Mouse (Mus musculus): ENCODE measurements around the gene Elovl5. TPM values are rescaled to one million over a fixed set of nuclear protein-coding genes. Genes with fewer than 3 reads are reported as not detected.

Gene Elovl5
- polyA plus RNA-seq, 1 experiment, result 74.0 TPM

DNA sequence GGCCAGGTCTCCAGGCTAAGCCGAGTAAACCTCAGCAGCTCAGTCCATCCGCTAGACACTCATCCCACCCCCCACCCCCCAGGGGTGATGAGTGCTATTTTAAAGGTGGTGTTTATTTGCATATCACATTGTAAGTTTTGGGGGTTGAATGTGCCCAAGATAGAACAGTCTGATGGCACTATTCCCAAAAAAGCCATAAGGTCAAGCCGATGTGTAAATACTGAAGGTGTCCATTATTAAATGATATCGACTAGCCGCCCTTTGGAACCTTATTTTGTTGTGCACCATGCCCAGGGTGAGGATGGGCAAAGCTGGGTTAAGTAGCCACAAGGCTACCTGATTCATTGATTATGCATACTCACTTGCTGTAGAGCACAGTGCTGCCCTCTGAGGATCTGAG is 9.7 kb downstream of the Elovl5 start:
- no peak for DNase-seq
- Histone ChIP-seq H3K36me3 (ENCODE audit: control insufficient read depth, insufficient read depth, low read length) (no peaks in the 10 kb centered on the region), H3K4me3 (ENCODE audit: control insufficient read depth, insufficient read depth, low read length) (no peak overlapping the region), H3K4me1 (replicated peaks; ENCODE audit: control insufficient read depth, insufficient read depth, low read length) (peaks cover 41% of the 10 kb centered on the region), H3K27ac (ENCODE audit: control insufficient read depth, insufficient read depth, low read length) (no peak overlapping the region), H3K27me3 (ENCODE audit: control insufficient read depth, insufficient read depth, low read length) (no peaks in the 10 kb centered on the region)
- WGBS, result 96% methylated on average over 5 of the region's 5 CpGs
- no peak for TF ChIP-seq POLR2A (IDR thresholded peaks at IDR 0.05; ENCODE audit: control insufficient read depth, extremely low read depth, insufficient read depth, low read length, poor library complexity)
- no peak for TF ChIP-seq CTCF (IDR thresholded peaks at IDR 0.05; ENCODE audit: borderline replicate concordance, control insufficient read depth, extremely low read depth, insufficient read depth, low read length, poor library complexity)

DNA sequence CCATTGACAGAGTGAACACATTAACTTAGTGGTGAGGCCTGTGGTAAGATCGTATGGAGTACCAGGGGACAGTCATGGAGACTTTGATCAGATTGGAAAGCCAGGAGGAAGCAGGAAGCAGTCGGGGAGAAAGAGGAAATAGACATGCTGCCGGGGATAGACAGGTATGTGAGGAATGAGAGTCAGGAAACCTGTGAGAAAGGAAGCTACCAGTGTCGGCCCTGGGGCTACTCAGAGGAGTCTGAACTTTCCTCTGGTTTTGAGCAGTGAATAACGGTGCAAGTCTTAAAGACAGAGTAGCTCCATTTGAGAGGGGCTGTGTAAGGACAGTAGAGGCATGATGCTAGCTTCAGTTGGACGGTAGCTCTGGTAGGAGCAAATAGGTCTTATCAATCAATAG is 10.3 kb downstream of the Elovl5 start:
- H3K4me3 ChIP-seq (ENCODE audit: control insufficient read depth, insufficient read depth, low read length), result no peak overlapping the region
- H3K27me3 ChIP-seq (ENCODE audit: control insufficient read depth, insufficient read depth, low read length), result no peaks in the 10 kb centered on the region
- H3K27ac ChIP-seq (ENCODE audit: control insufficient read depth, insufficient read depth, low read length), result no peak overlapping the region
- DNase-seq, result no peak
- 46% methylated on average over 6 of the region's 6 CpGs for WGBS
- TF ChIP-seq POLR2A (IDR thresholded peaks at IDR 0.05; ENCODE audit: control insufficient read depth, extremely low read depth, insufficient read depth, low read length, poor library complexity) (no peak), CTCF (IDR thresholded peaks at IDR 0.05; ENCODE audit: borderline replicate concordance, control insufficient read depth, extremely low read depth, insufficient read depth, low read length, poor library complexity) (no peak)
- peaks cover 37% of the 10 kb centered on the region for H3K4me1 ChIP-seq (replicated peaks; ENCODE audit: control insufficient read depth, insufficient read depth, low read length)
- no peaks in the 10 kb centered on the region for H3K36me3 ChIP-seq (ENCODE audit: control insufficient read depth, insufficient read depth, low read length)

DNA sequence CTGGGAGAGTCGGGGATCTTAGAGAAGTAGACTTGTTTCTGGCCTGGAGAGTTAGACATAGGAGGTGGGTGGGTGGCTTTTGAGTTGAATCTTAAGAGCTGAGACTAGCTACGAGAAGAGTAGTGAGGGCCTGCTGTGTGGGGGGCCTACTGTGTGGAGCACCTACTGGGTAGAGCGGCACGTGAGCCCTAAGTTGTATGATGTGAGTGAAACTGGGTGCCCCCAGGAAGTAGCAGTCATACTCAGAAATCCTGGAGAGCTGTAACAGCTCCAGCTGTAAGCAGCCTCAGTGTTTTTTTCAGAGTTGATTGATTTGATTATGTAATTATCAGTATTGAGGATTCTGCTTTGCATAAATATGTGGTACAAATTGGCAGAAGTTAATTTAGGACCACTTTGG is 11.6 kb downstream of the Elovl5 start:
- WGBS, result 71% methylated on average over 4 of the region's 4 CpGs
- Histone ChIP-seq H3K4me1 (replicated peaks; ENCODE audit: control insufficient read depth, insufficient read depth, low read length) (peaks cover 35% of the 10 kb centered on the region), H3K4me3 (ENCODE audit: control insufficient read depth, insufficient read depth, low read length) (no peak overlapping the region), H3K27me3 (ENCODE audit: control insufficient read depth, insufficient read depth, low read length) (no peaks in the 10 kb centered on the region), H3K36me3 (ENCODE audit: control insufficient read depth, insufficient read depth, low read length) (no peaks in the 10 kb centered on the region), H3K27ac (ENCODE audit: control insufficient read depth, insufficient read depth, low read length) (no peak overlapping the region)
- DNase-seq, result no peak
- TF ChIP-seq CTCF (IDR thresholded peaks at IDR 0.05; ENCODE audit: borderline replicate concordance, control insufficient read depth, extremely low read depth, insufficient read depth, low read length, poor library complexity), result no peak
- no peak for TF ChIP-seq POLR2A (IDR thresholded peaks at IDR 0.05; ENCODE audit: control insufficient read depth, extremely low read depth, insufficient read depth, low read length, poor library complexity)

DNA sequence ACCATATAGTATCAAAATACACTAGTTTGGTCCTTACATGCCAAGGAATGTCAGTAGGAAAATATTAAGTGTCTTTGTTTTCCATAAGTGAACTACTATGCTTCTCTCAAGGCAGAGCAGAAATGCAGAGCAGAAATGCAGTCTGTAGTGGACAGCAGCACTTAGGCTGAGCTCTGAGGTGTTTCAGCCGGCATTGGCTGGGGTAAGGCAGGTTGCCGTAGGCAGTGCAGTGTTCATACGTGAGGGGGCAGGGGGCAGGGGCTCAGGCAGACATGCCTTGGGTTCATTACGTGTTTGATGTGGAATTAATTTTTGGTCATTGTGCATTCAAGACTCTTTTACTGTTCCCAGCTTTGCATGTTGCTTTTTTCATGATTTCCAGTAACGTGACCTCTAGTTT is 12.1 kb downstream of the Elovl5 start:
- Histone ChIP-seq H3K27me3 (ENCODE audit: control insufficient read depth, insufficient read depth, low read length) (no peaks in the 10 kb centered on the region), H3K4me3 (ENCODE audit: control insufficient read depth, insufficient read depth, low read length) (no peak overlapping the region), H3K4me1 (replicated peaks; ENCODE audit: control insufficient read depth, insufficient read depth, low read length) (peaks cover 31% of the 10 kb centered on the region), H3K36me3 (ENCODE audit: control insufficient read depth, insufficient read depth, low read length) (no peaks in the 10 kb centered on the region), H3K27ac (ENCODE audit: control insufficient read depth, insufficient read depth, low read length) (no peak overlapping the region)
- WGBS, result 93% methylated on average over 5 of the region's 5 CpGs
- TF ChIP-seq CTCF (IDR thresholded peaks at IDR 0.05; ENCODE audit: borderline replicate concordance, control insufficient read depth, extremely low read depth, insufficient read depth, low read length, poor library complexity) (no peak), POLR2A (IDR thresholded peaks at IDR 0.05; ENCODE audit: control insufficient read depth, extremely low read depth, insufficient read depth, low read length, poor library complexity) (no peak)
- DNase-seq, result no peak

DNA sequence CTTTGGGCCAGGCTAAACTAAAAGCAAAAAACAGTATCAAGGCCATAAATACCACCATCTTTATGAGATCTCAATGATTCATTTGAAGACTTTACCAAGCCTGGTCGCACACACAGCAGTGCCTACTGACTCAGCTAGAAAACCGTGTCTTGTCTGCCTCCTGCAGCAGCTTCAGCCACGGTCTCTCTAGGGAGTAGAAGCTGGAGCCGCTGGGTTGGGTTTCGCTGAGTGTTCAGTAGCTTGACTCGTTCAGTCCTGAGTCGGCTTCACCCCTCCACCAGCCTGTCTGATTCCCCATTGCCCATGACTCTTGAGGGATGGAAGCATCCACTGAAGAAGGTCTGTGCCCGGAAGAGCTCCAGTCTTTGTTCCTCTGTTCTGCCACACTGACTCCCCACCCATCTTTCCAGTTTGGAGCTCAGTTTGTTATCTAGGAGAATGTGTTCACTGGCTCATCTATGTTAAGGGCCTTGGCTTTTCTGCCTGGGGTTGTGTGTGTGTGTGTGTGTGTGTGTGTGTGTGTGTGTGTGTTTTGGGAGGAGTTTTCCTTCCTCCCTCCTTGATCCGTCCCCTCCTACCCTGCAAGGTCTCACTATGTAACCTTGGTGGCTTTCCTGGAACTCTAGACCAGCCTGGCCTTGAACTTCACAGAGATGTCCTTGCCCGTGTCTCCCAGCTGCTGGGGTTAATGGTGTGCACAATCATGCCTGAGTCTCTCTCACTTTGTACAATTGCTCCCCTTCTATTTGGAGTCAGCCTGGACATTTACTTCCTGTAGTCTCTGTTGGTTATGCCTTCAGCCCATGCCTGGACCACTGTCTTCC is 13.1 kb downstream of the Elovl5 start:
- Histone ChIP-seq H3K36me3 (ENCODE audit: control insufficient read depth, insufficient read depth, low read length) (no peaks in the 10 kb centered on the region), H3K27ac (ENCODE audit: control insufficient read depth, insufficient read depth, low read length) (no peak overlapping the region), H3K4me1 (replicated peaks; ENCODE audit: control insufficient read depth, insufficient read depth, low read length) (peaks cover 31% of the 10 kb centered on the region), H3K27me3 (ENCODE audit: control insufficient read depth, insufficient read depth, low read length) (no peaks in the 10 kb centered on the region), H3K4me3 (ENCODE audit: control insufficient read depth, insufficient read depth, low read length) (no peak overlapping the region)
- no peak for DNase-seq
- WGBS, result 76% methylated on average over 10 of the region's 10 CpGs
- TF ChIP-seq CTCF (IDR thresholded peaks at IDR 0.05; ENCODE audit: borderline replicate concordance, control insufficient read depth, extremely low read depth, insufficient read depth, low read length, poor library complexity), result no peak
- no peak for TF ChIP-seq POLR2A (IDR thresholded peaks at IDR 0.05; ENCODE audit: control insufficient read depth, extremely low read depth, insufficient read depth, low read length, poor library complexity)

DNA sequence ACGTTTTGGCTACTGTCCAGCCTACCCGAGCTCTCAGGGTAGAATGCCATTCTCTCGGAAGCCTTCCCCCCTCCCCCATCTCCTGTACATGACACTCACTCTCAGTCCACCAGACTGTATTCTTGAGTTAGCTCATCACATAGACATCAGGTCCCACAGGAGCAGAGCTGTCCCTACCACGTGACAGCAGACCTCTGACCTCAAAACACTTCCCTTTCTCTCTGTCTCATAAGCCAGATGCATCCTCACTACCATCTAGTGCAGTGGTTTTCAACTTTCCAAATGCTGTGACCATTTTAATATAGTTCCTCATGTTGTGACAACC is 13.7 kb downstream of the Elovl5 start:
- no peak for TF ChIP-seq POLR2A (IDR thresholded peaks at IDR 0.05; ENCODE audit: control insufficient read depth, extremely low read depth, insufficient read depth, low read length, poor library complexity)
- no peak for TF ChIP-seq CTCF (IDR thresholded peaks at IDR 0.05; ENCODE audit: borderline replicate concordance, control insufficient read depth, extremely low read depth, insufficient read depth, low read length, poor library complexity)
- H3K4me1 ChIP-seq (replicated peaks; ENCODE audit: control insufficient read depth, insufficient read depth, low read length), result peaks cover 31% of the 10 kb centered on the region
- no peak overlapping the region for H3K4me3 ChIP-seq (ENCODE audit: control insufficient read depth, insufficient read depth, low read length)
- H3K27me3 ChIP-seq (ENCODE audit: control insufficient read depth, insufficient read depth, low read length), result no peaks in the 10 kb centered on the region
- H3K36me3 ChIP-seq (ENCODE audit: control insufficient read depth, insufficient read depth, low read length), result no peaks in the 10 kb centered on the region
- 28% methylated on average over 4 of the region's 4 CpGs for WGBS
- DNase-seq, result no peak
- no peak overlapping the region for H3K27ac ChIP-seq (ENCODE audit: control insufficient read depth, insufficient read depth, low read length)

Data from thymus, adult 2 months (tissue).